In genomic region chr6:124686644-124687043, GRCm38 (mm10) we compare ENCODE assay signal across 13 mouse cellular contexts. TPM values are rescaled to one million over a fixed set of nuclear protein-coding genes. Genes with fewer than 3 reads are reported as not detected.
DNase-seq lines count a peak whose midpoint lies in the region; ATAC-seq and TF ChIP-seq lines count a peak whose summit lies in the region.
"Not testable (repeated sequence)": the region's sequence is repeated elsewhere in the genome, so short reads cannot be mapped to it uniquely, and the experiment has no call there.
"Had no signal": no experiment of that assay in that cellular context is flagged by ENCODE, and none has a peak within 500 bp of the region (broad histone marks: within the 10 kb centered on the region; RNA-seq: fewer than 3 reads in every experiment).

No protein-coding gene starts in this region.

- peaks cover 13 to 60% of the 10 kb centered on the region in 2 experiments for H3K36me3 ChIP-seq in MEL (ENCODE audit: control insufficient read depth in 1 of 2, insufficient read depth in 2 of 2, low read length in 2 of 2)
- H3K36me3 ChIP-seq in intestine, embryonic 15.5 days; liver, embryonic 14.5 days (replicated peaks; ENCODE audit: control insufficient read depth, insufficient read depth, low read depth); midbrain, postnatal 0 days (ENCODE audit: insufficient read depth, low read length); stomach, postnatal 0 days (ENCODE audit: control insufficient read depth, insufficient read depth, low read length): not testable (repeated sequence)

- TF ChIP-seq RAD21 in MEL (IDR thresholded peaks at IDR 0.05; ENCODE audit: low read depth, low read length): not testable (repeated sequence)

- not testable (repeated sequence) for TF ChIP-seq EP300 in MEL (IDR thresholded peaks at IDR 0.05; ENCODE audit: low read depth in 1 of 2, low read length in 2 of 2); liver, embryonic 14.5 days (IDR thresholded peaks at IDR 0.05; ENCODE audit: low read depth); stomach, postnatal 0 days (optimal IDR thresholded peaks at IDR 0.05)

- H3K27ac ChIP-seq in MEL (ENCODE audit: control insufficient read depth, low read depth, low read length): peak overlapping the region; percentile 98
- not testable (repeated sequence) for H3K27ac ChIP-seq in gastrocnemius, adult 2 months; layer of hippocampus, adult 2 months; liver, embryonic 14.5 days; midbrain, postnatal 0 days (ENCODE audit: low read depth, low read length); stomach, postnatal 0 days (replicated peaks)
- H3K27ac ChIP-seq in intestine, embryonic 15.5 days: peak overlapping the region; percentile 83

- H3K27me3 ChIP-seq in MEL (ENCODE audit: control insufficient read depth in 1 of 2, insufficient read depth in 2 of 2, low read length in 2 of 2); intestine, embryonic 15.5 days (replicated peaks); liver, embryonic 14.5 days (ENCODE audit: control insufficient read depth, insufficient read depth, low read length); midbrain, postnatal 0 days (ENCODE audit: insufficient read depth, low read length); stomach, postnatal 0 days (ENCODE audit: control insufficient read depth, insufficient read depth, low read length): not testable (repeated sequence)

- H3K4me2 ChIP-seq in intestine, embryonic 15.5 days (replicated peaks); liver, embryonic 14.5 days (ENCODE audit: low read depth); midbrain, postnatal 0 days (ENCODE audit: low read depth, low read length, poor library complexity, severe bottlenecking); stomach, postnatal 0 days (replicated peaks; ENCODE audit: low read depth): not testable (repeated sequence)

- H3K4me1 ChIP-seq in MEL (ENCODE audit: control insufficient read depth in 1 of 2, insufficient read depth in 2 of 2, low read length in 2 of 2): peaks cover 50 to 60% of the 10 kb centered on the region in 2 experiments
- peaks cover 14% of the 10 kb centered on the region for H3K4me1 ChIP-seq in intestine, embryonic 15.5 days (replicated peaks)
- H3K4me1 ChIP-seq in liver, embryonic 14.5 days (replicated peaks; ENCODE audit: control insufficient read depth in 2 of 2, insufficient read depth in 2 of 2, low read length in 1 of 2): peaks cover 43 to 51% of the 10 kb centered on the region in 2 experiments
- not testable (repeated sequence) for H3K4me1 ChIP-seq in midbrain, postnatal 0 days (ENCODE audit: insufficient read depth, low read length); stomach, postnatal 0 days (replicated peaks; ENCODE audit: control insufficient read depth, insufficient read depth)

- DNase-seq in MEL (ENCODE audit: low read depth, low spot score): peak; percentile 32
- DNase-seq in gastrocnemius, adult 2 months; layer of hippocampus, adult 2 months (ENCODE audit: low spot score in 2 of 2); liver, embryonic 14.5 days (ENCODE audit: low read depth in 3 of 3, low spot score in 3 of 3); midbrain, postnatal 0 days (ENCODE audit: low spot score); stomach, postnatal 0 days (ENCODE audit: low spot score): not testable (repeated sequence)

- 84% methylated on average over 1 of the region's 1 CpGs for WGBS in intestine, embryonic 15.5 days
- WGBS in liver, embryonic 14.5 days (ENCODE audit: insufficient replicate concordance): 67% methylated on average over 1 of the region's 1 CpGs
- WGBS in midbrain, postnatal 0 days: 82% methylated on average over 1 of the region's 1 CpGs
- 65% methylated on average over 1 of the region's 1 CpGs for WGBS in stomach, postnatal 0 days

- peaks cover 37% of the 10 kb centered on the region for H3K79me2 ChIP-seq in MEL (ENCODE audit: control insufficient read depth, insufficient read depth, low read length, poor library complexity)

- H3K9ac ChIP-seq in MEL (ENCODE audit: control insufficient read depth, low read depth, low read length, poor library complexity, severe bottlenecking); intestine, embryonic 15.5 days; liver, embryonic 14.5 days (replicated peaks); midbrain, postnatal 0 days (replicated peaks; ENCODE audit: low read length, poor library complexity, severe bottlenecking); stomach, postnatal 0 days (ENCODE audit: low read length): not testable (repeated sequence)

- not testable (repeated sequence) for H3K9me3 ChIP-seq in MEL (replicated peaks; ENCODE audit: insufficient read depth, low read length); intestine, embryonic 15.5 days; liver, embryonic 14.5 days (ENCODE audit: control insufficient read depth, low read length); midbrain, postnatal 0 days (ENCODE audit: low read length); stomach, postnatal 0 days (ENCODE audit: control insufficient read depth, low read length)

- TF ChIP-seq CTCF in MEL (IDR thresholded peaks at IDR 0.05 in 2 of 3, conservative IDR thresholded peaks at IDR 0.05 in 1 of 3; ENCODE audit: control insufficient read depth in 1 of 3, insufficient read depth in 1 of 3, low read depth in 2 of 3, low read length in 3 of 3, poor library complexity in 1 of 3, severe bottlenecking in 1 of 3): peak in 2 of 3 experiments; percentile 17 to 24; a peak in 2 of 6 replicates
- peak; percentile 29 for TF ChIP-seq CTCF in gastrocnemius, adult 2 months (IDR thresholded peaks at IDR 0.05)
- TF ChIP-seq CTCF in layer of hippocampus, adult 2 months (conservative IDR thresholded peaks at IDR 0.05): peak; percentile 61
- TF ChIP-seq CTCF in liver, embryonic 14.5 days (IDR thresholded peaks at IDR 0.05; ENCODE audit: low read depth): peak; percentile 59
- TF ChIP-seq CTCF in midbrain, postnatal 0 days (IDR thresholded peaks at IDR 0.05): peak; percentile 17; the same call in 1 of the 2 replicates
- peak; percentile 39; the same call in 1 of the 2 replicates for TF ChIP-seq CTCF in stomach, postnatal 0 days (IDR thresholded peaks at IDR 0.05; ENCODE audit: low read depth)

- not testable (repeated sequence) for TF ChIP-seq POLR2A in MEL (IDR thresholded peaks at IDR 0.05; ENCODE audit: control insufficient read depth in 1 of 2, insufficient read depth in 1 of 2, low read depth in 1 of 2, low read length in 2 of 2, poor library complexity in 1 of 2)

- intact Hi-C loops in gastrocnemius, adult 2 months (cut with DNase I): not testable (repeated sequence)

- not testable (repeated sequence) for H3K4me3 ChIP-seq in MEL (ENCODE audit: control insufficient read depth in 1 of 2, insufficient read depth in 1 of 2, low read depth in 2 of 2, low read length in 2 of 2); gastrocnemius, adult 2 months; intestine, embryonic 15.5 days (replicated peaks); layer of hippocampus, adult 2 months; liver, embryonic 14.5 days (ENCODE audit: insufficient read depth in 1 of 2, low read depth in 2 of 2, low read length in 2 of 2); midbrain, postnatal 0 days (ENCODE audit: low read depth, low read length); stomach, postnatal 0 days (ENCODE audit: low read depth, low read length)

- ATAC-seq in intestine, embryonic 15.5 days; liver, embryonic 14.5 days (ENCODE audit: insufficient read depth); midbrain, postnatal 0 days (ENCODE audit: low FRiP score); stomach, postnatal 0 days (ENCODE audit: low FRiP score, low TSS enrichment): not testable (repeated sequence)

RNA-seq across cellular contexts. Expression of gene Lpcat3, which starts 23.8 kb away (rescaled TPM):
- total RNA-seq in MEL (2012; rRNA removed): 135 and 143 TPM in 2 replicates
- 100 to 1,000 TPM in 1 of 2 experiments, not detected in 1; 337 TPM for polyA plus RNA-seq in MEL (2012; ENCODE audit: insufficient read depth in 1 of 2, insufficient read length in 2 of 2, low read depth in 1 of 2, low replicate concordance in 2 of 2, missing spikeins in 1 of 2)
- 10 to 100 TPM; 14.6 to 19.0 TPM for total RNA-seq in gastrocnemius, adult 2 months (2021)
- polyA plus RNA-seq in intestine, embryonic 15.5 days (2015; fragmentation: Nextera tagmentation; extraction: Ambion mirVana): 134 and 145 TPM in 2 replicates
- total RNA-seq in layer of hippocampus, adult 2 months (2021): 10 to 100 TPM; 31.0 to 32.6 TPM
- 61.4 and 65.7 TPM in 2 replicates for polyA plus RNA-seq in liver, embryonic 14.5 days (2012; rRNA removed)
- polyA plus RNA-seq in liver, embryonic 14.5 days (2014; fragmentation: Nextera tagmentation; extraction: Ambion mirVana): 64.2 and 67.0 TPM in 2 replicates
- 31.4 and 35.0 TPM in 2 replicates for total RNA-seq in midbrain, postnatal 0 days (2014; rRNA removed)
- 40.0 and 43.2 TPM in 2 replicates for polyA plus RNA-seq in midbrain, postnatal 0 days (2015; fragmentation: Nextera tagmentation; extraction: Ambion mirVana)
- polyA plus RNA-seq in stomach, postnatal 0 days (2015; fragmentation: Nextera tagmentation; extraction: Ambion mirVana): 78.8 and 79.6 TPM in 2 replicates

RNA-seq across cellular contexts. Expression of gene Emg1, which starts 25.3 kb away (rescaled TPM):
- 378 and 391 TPM in 2 replicates for total RNA-seq in MEL (2012; rRNA removed)
- 100 to 1,000 TPM in 1 of 2 experiments, not detected in 1; 346 TPM for polyA plus RNA-seq in MEL (2012; ENCODE audit: insufficient read depth in 1 of 2, insufficient read length in 2 of 2, low read depth in 1 of 2, low replicate concordance in 2 of 2, missing spikeins in 1 of 2)
- 10 to 100 TPM; 57.7 to 71.8 TPM for total RNA-seq in gastrocnemius, adult 2 months (2021)
- polyA plus RNA-seq in intestine, embryonic 15.5 days (2015; fragmentation: Nextera tagmentation; extraction: Ambion mirVana): 225 and 231 TPM in 2 replicates
- total RNA-seq in layer of hippocampus, adult 2 months (2021): 10 to 100 TPM; 58.0 to 58.7 TPM
- 91.1 and 103 TPM in 2 replicates for polyA plus RNA-seq in liver, embryonic 14.5 days (2012; rRNA removed)
- 147 and 162 TPM in 2 replicates for polyA plus RNA-seq in liver, embryonic 14.5 days (2014; fragmentation: Nextera tagmentation; extraction: Ambion mirVana)
- 75.6 and 99.9 TPM in 2 replicates for total RNA-seq in midbrain, postnatal 0 days (2014; rRNA removed)
- polyA plus RNA-seq in midbrain, postnatal 0 days (2015; fragmentation: Nextera tagmentation; extraction: Ambion mirVana): 87.2 and 89.8 TPM in 2 replicates
- polyA plus RNA-seq in stomach, postnatal 0 days (2015; fragmentation: Nextera tagmentation; extraction: Ambion mirVana): 93.9 and 94.8 TPM in 2 replicates

RNA-seq across cellular contexts. Expression of gene Phb2, which starts 25.5 kb away (rescaled TPM):
- total RNA-seq in MEL (2012; rRNA removed): 623 and 706 TPM in 2 replicates
- 100 to 1,000 TPM; 309 to 815 TPM for polyA plus RNA-seq in MEL (2012; ENCODE audit: insufficient read depth in 1 of 2, insufficient read length in 2 of 2, low read depth in 1 of 2, low replicate concordance in 2 of 2, missing spikeins in 1 of 2)
- total RNA-seq in gastrocnemius, adult 2 months (2021): 100 to 1,000 TPM; 142 to 184 TPM
- 497 and 503 TPM in 2 replicates for polyA plus RNA-seq in intestine, embryonic 15.5 days (2015; fragmentation: Nextera tagmentation; extraction: Ambion mirVana)
- 100 to 1,000 TPM; 121 to 124 TPM for total RNA-seq in layer of hippocampus, adult 2 months (2021)
- 101 and 124 TPM in 2 replicates for polyA plus RNA-seq in liver, embryonic 14.5 days (2012; rRNA removed)
- 210 and 240 TPM in 2 replicates for polyA plus RNA-seq in liver, embryonic 14.5 days (2014; fragmentation: Nextera tagmentation; extraction: Ambion mirVana)
- 197 and 230 TPM in 2 replicates for total RNA-seq in midbrain, postnatal 0 days (2014; rRNA removed)
- polyA plus RNA-seq in midbrain, postnatal 0 days (2015; fragmentation: Nextera tagmentation; extraction: Ambion mirVana): 265 and 269 TPM in 2 replicates
- 230 and 237 TPM in 2 replicates for polyA plus RNA-seq in stomach, postnatal 0 days (2015; fragmentation: Nextera tagmentation; extraction: Ambion mirVana)

RNA-seq across cellular contexts. Expression of gene C1s2, which starts 50.8 kb away (rescaled TPM):
- 0.12 and 0.16 TPM in 2 replicates for total RNA-seq in MEL (2012; rRNA removed)
- under 1 TPM in 1 of 2 experiments, not detected in 1; 0.25 TPM for polyA plus RNA-seq in MEL (2012; ENCODE audit: insufficient read depth in 1 of 2, insufficient read length in 2 of 2, low read depth in 1 of 2, low replicate concordance in 2 of 2, missing spikeins in 1 of 2)
- under 1 TPM; 0.31 to 0.39 TPM for total RNA-seq in gastrocnemius, adult 2 months (2021)
- polyA plus RNA-seq in intestine, embryonic 15.5 days (2015; fragmentation: Nextera tagmentation; extraction: Ambion mirVana): not detected in 2 replicates
- total RNA-seq in layer of hippocampus, adult 2 months (2021): under 1 TPM; 0.26 to 0.52 TPM
- polyA plus RNA-seq in liver, embryonic 14.5 days (2012; rRNA removed): 0.01 TPM in 1 of 2 replicates, not detected in the other
- not detected in 2 replicates for polyA plus RNA-seq in liver, embryonic 14.5 days (2014; fragmentation: Nextera tagmentation; extraction: Ambion mirVana)
- total RNA-seq in midbrain, postnatal 0 days (2014; rRNA removed): 0.09 TPM in 1 of 2 replicates, not detected in the other
- 0.13 and 0.21 TPM in 2 replicates for polyA plus RNA-seq in midbrain, postnatal 0 days (2015; fragmentation: Nextera tagmentation; extraction: Ambion mirVana)
- 0.05 TPM in 1 of 2 replicates, not detected in the other for polyA plus RNA-seq in stomach, postnatal 0 days (2015; fragmentation: Nextera tagmentation; extraction: Ambion mirVana)
- total RNA-seq: hematopoietic stem cell, adult 5-6 weeks had no signal
- polyA plus RNA-seq: CD4-positive, CD25-positive, alpha-beta regulatory T cell, adult 4 months; embryonic facial prominence, embryonic 11.5 days; erythroblast, embryonic 14.5 days; heart, embryonic 11.5 days; heart, embryonic 15.5 days had no signal

RNA-seq across cellular contexts. Expression of gene Ptpn6, which starts 51.9 kb away (rescaled TPM):
- 74.1 and 91.9 TPM in 2 replicates for total RNA-seq in MEL (2012; rRNA removed)
- 100 to 1,000 TPM in 1 of 2 experiments, not detected in 1; 184 TPM for polyA plus RNA-seq in MEL (2012; ENCODE audit: insufficient read depth in 1 of 2, insufficient read length in 2 of 2, low read depth in 1 of 2, low replicate concordance in 2 of 2, missing spikeins in 1 of 2)
- under 1 TPM; 0.61 to 0.87 TPM for total RNA-seq in gastrocnemius, adult 2 months (2021)
- polyA plus RNA-seq in intestine, embryonic 15.5 days (2015; fragmentation: Nextera tagmentation; extraction: Ambion mirVana): 16.7 and 17.7 TPM in 2 replicates
- 1 to 10 TPM; 5.5 to 6.6 TPM for total RNA-seq in layer of hippocampus, adult 2 months (2021)
- polyA plus RNA-seq in liver, embryonic 14.5 days (2012; rRNA removed): 14.3 and 17.9 TPM in 2 replicates
- polyA plus RNA-seq in liver, embryonic 14.5 days (2014; fragmentation: Nextera tagmentation; extraction: Ambion mirVana): 26.6 and 28.4 TPM in 2 replicates
- 2.3 and 3.4 TPM in 2 replicates for total RNA-seq in midbrain, postnatal 0 days (2014; rRNA removed)
- polyA plus RNA-seq in midbrain, postnatal 0 days (2015; fragmentation: Nextera tagmentation; extraction: Ambion mirVana): 3.2 and 4.0 TPM in 2 replicates
- polyA plus RNA-seq in stomach, postnatal 0 days (2015; fragmentation: Nextera tagmentation; extraction: Ambion mirVana): 13.1 and 15.8 TPM in 2 replicates
